Mouse (Mus musculus) lung, adult 2 months (tissue): ENCODE data around the gene Rps6ka2. TPM values are rescaled to one million over a fixed set of nuclear protein-coding genes. Genes with fewer than 3 reads are reported as not detected.

Experiments used
- DNase-seq: peaks from one replicate; pipeline ENCODE4 v3.0.0; 2022
- H3K4me1 ChIP-seq: fragments of 200-500 bp; 2 replicates; pipeline ENCODE4 v1.6.1; 2011; ENCODE audit warnings: low read length; ENCODE audit not compliant: control insufficient read depth, insufficient read depth
- H3K4me3 ChIP-seq: fragments of 200-500 bp; replicated peaks from 2 replicates; pipeline ENCODE3; 2011; ENCODE audit warnings: low read depth, mild to moderate bottlenecking, control low read depth, low read length; ENCODE audit errors: extremely low read depth
- CTCF ChIP-seq: fragments of 200-500 bp; IDR thresholded peaks from 2 replicates; pipeline ENCODE4 v1.5.1; 2011; ENCODE audit warnings: mild to moderate bottlenecking, low read length, control low read depth; ENCODE audit not compliant: insufficient read depth
- POLR2A ChIP-seq: fragments of 200-500 bp; IDR thresholded peaks from 2 replicates; pipeline ENCODE4 v1.6.1; 2011; ENCODE audit warnings: low read depth, mild to moderate bottlenecking, control low read depth, low read length, borderline replicate concordance; ENCODE audit errors: extremely low read depth
- WGBS: fragments of 180-500 bp; shearing (Covaris S2); methylation state at CpG from one replicate; pipeline ENCODE4 v1.1.7; 2018; 5-methylcytosine and 5-hydroxymethylcytosine counted together
- polyA plus RNA-seq: library from polyadenylated mRNA; depleted of rRNA; stranded (reverse); fragments of >200 nt; gene quantifications from 2 replicates; pipeline ENCODE4 v1.2.3, GENCODE M21; 2012

The Rps6ka2 gene
- polyA plus RNA-seq, 1 experiment = 24.7 TPM

GRCm38 (mm10) chr17:7262620-7263019 is 92.7 kb downstream of the Rps6ka2 start:
- Histone ChIP-seq H3K4me1 (0 out of 2 replicates have a peak, but pooled peaks cover 2% of the 10 kb centered on the region), H3K4me3 (no peak overlapping the region)
- TF ChIP-seq CTCF (no peak), POLR2A (no peak)
- WGBS = 85% methylated on average over 4 of the region's 4 CpGs
- DNase-seq = no peak

GRCm38 (mm10) chr17:7264610-7265009 is 94.7 kb downstream of the Rps6ka2 start:
- no peak for DNase-seq
- 95% methylated on average over 5 of the region's 5 CpGs for WGBS
- TF ChIP-seq POLR2A (no peak), CTCF (no peak)
- Histone ChIP-seq H3K4me3 (no peak overlapping the region), H3K4me1 (peaks cover 2% of the 10 kb centered on the region; the same call in 1 of the 2 replicates)

GRCm38 (mm10) chr17:7265291-7265690 is 95.4 kb downstream of the Rps6ka2 start:
- H3K4me1 ChIP-seq = peaks cover 2% of the 10 kb centered on the region; the same call in 1 of the 2 replicates
- WGBS = 53% methylated on average over 4 of the region's 4 CpGs
- TF ChIP-seq POLR2A = no peak
- no peak for TF ChIP-seq CTCF
- no peak for DNase-seq
- no peak overlapping the region for H3K4me3 ChIP-seq

- 33% methylated on average over 12 of the region's 12 CpGs for WGBS
- Histone ChIP-seq H3K4me3 (no peak overlapping the region), H3K4me1 (peaks cover 2% of the 10 kb centered on the region; the same call in 1 of the 2 replicates)
- DNase-seq = no peak
- no peak for TF ChIP-seq CTCF
Observed at GRCm38 (mm10) chr17:7265705-7266368, 95.9 kb downstream of the Rps6ka2 start.

GRCm38 (mm10) chr17:7267843-7268242 is 97.9 kb downstream of the Rps6ka2 start:
- H3K4me3 ChIP-seq = no peak overlapping the region
- WGBS = 83% methylated on average over 2 of the region's 2 CpGs
- H3K4me1 ChIP-seq = peaks cover 2% of the 10 kb centered on the region; the same call in 1 of the 2 replicates
- no peak for TF ChIP-seq CTCF
- no peak for TF ChIP-seq POLR2A
- DNase-seq = no peak

- H3K4me3 ChIP-seq = no peak overlapping the region
- 49% methylated on average over 12 of the region's 12 CpGs for WGBS
- peaks cover 2% of the 10 kb centered on the region; the same call in 1 of the 2 replicates for H3K4me1 ChIP-seq
- TF ChIP-seq CTCF (no peak), POLR2A (no peak)
- no peak for DNase-seq
Observed at GRCm38 (mm10) chr17:7269151-7269806, 99.4 kb downstream of the Rps6ka2 start.

- no peak for TF ChIP-seq CTCF
- TF ChIP-seq POLR2A = no peak
- H3K4me1 ChIP-seq = peaks cover 2% of the 10 kb centered on the region; the same call in 1 of the 2 replicates
- 80% methylated on average over 8 of the region's 8 CpGs for WGBS
- DNase-seq = no peak
- no peak overlapping the region for H3K4me3 ChIP-seq
Observed at GRCm38 (mm10) chr17:7270506-7270905, 100.6 kb downstream of the Rps6ka2 start.

- Histone ChIP-seq H3K4me1 (no peaks in the 10 kb centered on the region; the same call in 1 of the 2 replicates), H3K4me3 (no peak overlapping the region)
- DNase-seq = no peak
- TF ChIP-seq POLR2A (no peak), CTCF (no peak)
- WGBS = 53% methylated on average over 10 of the region's 10 CpGs
Observed at GRCm38 (mm10) chr17:7271522-7272134, 101.7 kb downstream of the Rps6ka2 start.

- DNase-seq = no peak
- H3K4me3 ChIP-seq = no peak overlapping the region
- H3K4me1 ChIP-seq = no peaks in the 10 kb centered on the region; the same call in 1 of the 2 replicates
- WGBS = 39% methylated on average over 9 of the region's 9 CpGs
- TF ChIP-seq CTCF (no peak), POLR2A (no peak)
Observed at GRCm38 (mm10) chr17:7273054-7273453, 103.1 kb downstream of the Rps6ka2 start.
